Mouse (Mus musculus) MEL (cell line): ENCODE results near the gene Prph. TPM values are rescaled to one million over a fixed set of nuclear protein-coding genes. Genes with fewer than 3 reads are reported as not detected.

Source experiments
- DNase-seq: peaks from one replicate; pipeline ENCODE4 v3.0.0; 2011; ENCODE audit warnings: low read depth, low spot score
- H3K27ac ChIP-seq: 2 replicates; pipeline ENCODE4 v1.5.1; 2012; ENCODE audit warnings: low read depth, mild to moderate bottlenecking, control low read depth, low read length, moderate library complexity; ENCODE audit not compliant: control insufficient read depth
- H3K27me3 ChIP-seq, 2 experiments: fragments of 150-350 bp in 1 of 2; sonication (generic) in 1 of 2; 2 replicates each; pipeline ENCODE4 v1.6.1; 2012; ENCODE audit warnings: low read length in 2 of 2, mild to moderate bottlenecking in 2 of 2, improper control_type of control experiment in 1 of 2, moderate library complexity in 1 of 2; ENCODE audit not compliant: insufficient read depth in 2 of 2, control insufficient read depth in 1 of 2
- H3K36me3 ChIP-seq, 2 experiments: 2 replicates each; pipeline ENCODE4 v1.6.1; 2012 to 2014; ENCODE audit warnings: low read length in 2 of 2, improper control_type of control experiment in 1 of 2, inconsistent platforms in 1 of 2, mild to moderate bottlenecking in 1 of 2; ENCODE audit not compliant: insufficient read depth in 2 of 2, control insufficient read depth in 1 of 2
- H3K4me1 ChIP-seq, 2 experiments: fragments of 150-350 bp in 1 of 2; sonication (generic) in 1 of 2; 2 replicates each; pipeline ENCODE4 v1.6.1; 2012; ENCODE audit warnings: low read length in 2 of 2, improper control_type of control experiment in 1 of 2, mild to moderate bottlenecking in 1 of 2; ENCODE audit not compliant: insufficient read depth in 2 of 2, control insufficient read depth in 1 of 2
- H3K4me3 ChIP-seq, 2 experiments: fragments of 150-350 bp in 1 of 2; sonication (generic) in 1 of 2; 2 replicates each; pipeline ENCODE4 v1.5.1; 2012; ENCODE audit warnings: low read depth in 2 of 2, low read length in 2 of 2, mild to moderate bottlenecking in 2 of 2, moderate library complexity in 2 of 2, control low read depth in 1 of 2, improper control_type of control experiment in 1 of 2; ENCODE audit not compliant: control insufficient read depth in 1 of 2, insufficient read depth in 1 of 2
- H3K79me2 ChIP-seq: 2 replicates; pipeline ENCODE4 v1.6.1; 2012; ENCODE audit warnings: mild to moderate bottlenecking, low read length, moderate library complexity; ENCODE audit not compliant: control insufficient read depth, poor library complexity, insufficient read depth
- H3K9ac ChIP-seq: 2 replicates; pipeline ENCODE4 v1.6.1; 2012; ENCODE audit warnings: low read depth, mild to moderate bottlenecking, control low read depth, low read length, moderate library complexity; ENCODE audit not compliant: control insufficient read depth, poor library complexity, severe bottlenecking
- H3K9me3 ChIP-seq: fragments of 150-350 bp; sonication (generic); replicated peaks from 2 replicates; pipeline ENCODE4 v1.6.1; 2012; ENCODE audit warnings: mild to moderate bottlenecking, low read length, improper control_type of control experiment, moderate library complexity; ENCODE audit not compliant: insufficient read depth
- CHD1 ChIP-seq: IDR thresholded peaks from 2 replicates; pipeline ENCODE4 v1.6.1; 2012; ENCODE audit warnings: low read depth, mild to moderate bottlenecking, inconsistent platforms, low read length, improper control_type of control experiment
- CHD2 ChIP-seq: IDR thresholded peaks from 2 replicates; pipeline ENCODE4 v1.6.1; 2011; ENCODE audit warnings: low read length, improper control_type of control experiment
- CTCF ChIP-seq, 3 experiments: IDR thresholded peaks in 2 of 3; conservative IDR thresholded peaks in 1 of 3; 2 replicates each; pipeline ENCODE4 v1.5.1; 2011 to 2012; ENCODE audit warnings: low read length in 3 of 3, low read depth in 2 of 3, mild to moderate bottlenecking in 2 of 3, improper control_type of control experiment in 1 of 3, inconsistent platforms in 1 of 3, mixed read lengths in 1 of 3, moderate library complexity in 1 of 3; ENCODE audit not compliant: control insufficient read depth in 1 of 3, insufficient read depth in 1 of 3, poor library complexity in 1 of 3, severe bottlenecking in 1 of 3
- E2F4 ChIP-seq: IDR thresholded peaks from 2 replicates; pipeline ENCODE4 v1.6.1; 2011; ENCODE audit warnings: low read depth, low read length, improper control_type of control experiment, borderline replicate concordance
- ELF1 ChIP-seq: IDR thresholded peaks from 2 replicates; pipeline ENCODE4 v1.6.1; 2014; ENCODE audit warnings: low read depth, mild to moderate bottlenecking, inconsistent platforms, low read length, improper control_type of control experiment, moderate library complexity
- EP300 ChIP-seq, 2 experiments: IDR thresholded peaks; 2 replicates each; pipeline ENCODE4 v1.6.1; 2011; ENCODE audit warnings: improper control_type of control experiment in 2 of 2, low read length in 2 of 2, low read depth in 1 of 2, mild to moderate bottlenecking in 1 of 2
- ETS1 ChIP-seq: IDR thresholded peaks from 2 replicates; pipeline ENCODE4 v1.6.1; 2012; ENCODE audit warnings: low read depth, mild to moderate bottlenecking, inconsistent platforms, low read length, improper control_type of control experiment, moderate library complexity
- GABPA ChIP-seq: IDR thresholded peaks from 2 replicates; pipeline ENCODE4 v1.6.1; 2012; ENCODE audit warnings: low read depth, mild to moderate bottlenecking, inconsistent platforms, low read length, improper control_type of control experiment, moderate library complexity
- GATA1 ChIP-seq: IDR thresholded peaks from 2 replicates; pipeline ENCODE4 v1.6.1; 2011; ENCODE audit warnings: low read depth, low read length, improper control_type of control experiment
- HCFC1 ChIP-seq: IDR thresholded peaks from 2 replicates; pipeline ENCODE4 v1.6.1; 2012; ENCODE audit warnings: low read depth, mild to moderate bottlenecking, inconsistent platforms, low read length, improper control_type of control experiment, moderate library complexity
- JUND ChIP-seq: IDR thresholded peaks from 2 replicates; pipeline ENCODE4 v1.6.1; 2011; ENCODE audit warnings: low read depth, mild to moderate bottlenecking, improper control_type of control experiment, low read length
- KAT2A ChIP-seq: conservative IDR thresholded peaks from 2 replicates; pipeline ENCODE4 v1.6.1; 2012; ENCODE audit warnings: low read depth, low read length, improper control_type of control experiment, inconsistent platforms
- MAFK ChIP-seq: IDR thresholded peaks from 2 replicates; pipeline ENCODE4 v1.6.1; 2011; ENCODE audit warnings: low read depth, mild to moderate bottlenecking, low read length, improper control_type of control experiment, borderline replicate concordance
- MAX ChIP-seq: IDR thresholded peaks from 2 replicates; pipeline ENCODE4 v1.6.1; 2011; ENCODE audit warnings: low read length, improper control_type of control experiment
- MAZ ChIP-seq: IDR thresholded peaks from 2 replicates; pipeline ENCODE4 v1.6.1; 2012; ENCODE audit warnings: low read depth, mild to moderate bottlenecking, inconsistent platforms, low read length, improper control_type of control experiment
- MEF2A ChIP-seq: IDR thresholded peaks from 2 replicates; pipeline ENCODE4 v1.6.1; 2014; ENCODE audit warnings: low read depth, mild to moderate bottlenecking, inconsistent platforms, low read length, improper control_type of control experiment; ENCODE audit not compliant: poor library complexity, insufficient replicate concordance, severe bottlenecking; ENCODE audit errors: extremely low read depth
- MXI1 ChIP-seq: IDR thresholded peaks from 2 replicates; pipeline ENCODE4 v1.6.1; 2011; ENCODE audit warnings: mild to moderate bottlenecking, low read depth, low read length, improper control_type of control experiment
- MYB ChIP-seq: IDR thresholded peaks from 2 replicates; pipeline ENCODE4 v1.6.1; 2011; ENCODE audit warnings: mild to moderate bottlenecking, low read depth, low read length, improper control_type of control experiment
- MYC ChIP-seq: IDR thresholded peaks from 2 replicates; pipeline ENCODE4 v1.6.1; 2011; ENCODE audit warnings: low read depth, mild to moderate bottlenecking, low read length, improper control_type of control experiment, moderate library complexity
- NELFE ChIP-seq: IDR thresholded peaks from 2 replicates; pipeline ENCODE4 v1.6.1; 2011; ENCODE audit warnings: low read depth, low read length, improper control_type of control experiment
- NRF1 ChIP-seq: IDR thresholded peaks from 2 replicates; pipeline ENCODE4 v1.6.1; 2014; ENCODE audit warnings: low read depth, mild to moderate bottlenecking, inconsistent platforms, low read length, improper control_type of control experiment, moderate library complexity; ENCODE audit not compliant: poor library complexity, insufficient read depth, severe bottlenecking
- POLR2A ChIP-seq, 2 experiments: IDR thresholded peaks; 2 replicates each; pipeline ENCODE4 v1.6.1; 2011 to 2012; ENCODE audit warnings: low read length in 2 of 2, mild to moderate bottlenecking in 2 of 2, control low read depth in 1 of 2, improper control_type of control experiment in 1 of 2, low read depth in 1 of 2, moderate library complexity in 1 of 2; ENCODE audit not compliant: control insufficient read depth in 1 of 2, insufficient read depth in 1 of 2, poor library complexity in 1 of 2
- POLR2AphosphoS2 ChIP-seq: IDR thresholded peaks from 2 replicates; pipeline ENCODE4 v1.6.1; 2011; ENCODE audit warnings: low read length, improper control_type of control experiment
- POLR2AphosphoS5 ChIP-seq: IDR thresholded peaks from 2 replicates; pipeline ENCODE4 v1.6.1; 2012; ENCODE audit warnings: low read depth, borderline replicate concordance, mild to moderate bottlenecking, inconsistent platforms, low read length, moderate library complexity, mixed read lengths
- RAD21 ChIP-seq: IDR thresholded peaks from 2 replicates; pipeline ENCODE4 v1.6.1; 2011; ENCODE audit warnings: mild to moderate bottlenecking, low read depth, low read length, improper control_type of control experiment
- RCOR1 ChIP-seq: IDR thresholded peaks from 2 replicates; pipeline ENCODE4 v1.6.1; 2012; ENCODE audit warnings: low read depth, mild to moderate bottlenecking, inconsistent platforms, low read length, improper control_type of control experiment
- SIN3A ChIP-seq: IDR thresholded peaks from 2 replicates; pipeline ENCODE4 v1.6.1; 2012; ENCODE audit warnings: low read length, improper control_type of control experiment, inconsistent platforms
- SMC3 ChIP-seq: IDR thresholded peaks from 2 replicates; pipeline ENCODE4 v1.6.1; 2011; ENCODE audit warnings: low read depth, low read length, improper control_type of control experiment
- TAL1 ChIP-seq: IDR thresholded peaks from 2 replicates; pipeline ENCODE4 v1.6.1; 2012; ENCODE audit warnings: mild to moderate bottlenecking, inconsistent platforms, low read length, moderate library complexity, mixed read lengths
- TBP ChIP-seq: IDR thresholded peaks from 2 replicates; pipeline ENCODE4 v1.8.0; 2011; ENCODE audit warnings: low read depth, low read length, improper control_type of control experiment
- TCF12 ChIP-seq: IDR thresholded peaks from 2 replicates; pipeline ENCODE4 v1.6.1; 2014; ENCODE audit warnings: low read depth, mild to moderate bottlenecking, inconsistent platforms, low read length, improper control_type of control experiment, moderate library complexity
- UBTF ChIP-seq: IDR thresholded peaks from 2 replicates; pipeline ENCODE4 v1.6.1; 2012; ENCODE audit warnings: low read depth, mild to moderate bottlenecking, inconsistent platforms, low read length, improper control_type of control experiment, moderate library complexity, borderline replicate concordance; ENCODE audit not compliant: insufficient read depth
- USF1 ChIP-seq: IDR thresholded peaks from 2 replicates; pipeline ENCODE4 v1.6.1; 2014; ENCODE audit warnings: low read depth, mild to moderate bottlenecking, inconsistent platforms, low read length, improper control_type of control experiment, moderate library complexity
- USF2 ChIP-seq, 2 experiments: IDR thresholded peaks; 2 replicates each; pipeline ENCODE4 v1.6.1; 2011 to 2012; ENCODE audit warnings: improper control_type of control experiment in 2 of 2, low read length in 2 of 2, borderline replicate concordance in 1 of 2, inconsistent platforms in 1 of 2, low read depth in 1 of 2, mild to moderate bottlenecking in 1 of 2; ENCODE audit not compliant: insufficient read depth in 1 of 2
- ZC3H11A ChIP-seq: IDR thresholded peaks from 2 replicates; pipeline ENCODE4 v1.6.1; 2012; ENCODE audit warnings: low read depth, mild to moderate bottlenecking, inconsistent platforms, low read length, improper control_type of control experiment
- ZKSCAN1 ChIP-seq: IDR thresholded peaks from 2 replicates; pipeline ENCODE4 v1.6.1; 2012; ENCODE audit warnings: low read depth, mild to moderate bottlenecking, inconsistent platforms, low read length, improper control_type of control experiment, moderate library complexity
- ZMIZ1 ChIP-seq: IDR thresholded peaks from 2 replicates; pipeline ENCODE4 v1.6.1; 2012; ENCODE audit warnings: low read depth, mild to moderate bottlenecking, inconsistent platforms, low read length, improper control_type of control experiment, moderate library complexity
- ZNF384 ChIP-seq: IDR thresholded peaks from 2 replicates; pipeline ENCODE4 v1.6.1; 2012; ENCODE audit warnings: low read depth, mild to moderate bottlenecking, inconsistent platforms, low read length, improper control_type of control experiment
- polyA plus RNA-seq, 2 experiments: library from polyadenylated mRNA; stranded (reverse) in 1 of 2; unstranded in 1 of 2; fragments of >175 nt in 1 of 2; fragments of >200 nt in 1 of 2; gene quantifications; 2 replicates each; pipeline versions ENCODE4 v1.2.1 to v1.2.4; 2012; ENCODE audit warnings: low replicate concordance in 2 of 2, low read depth in 1 of 2; ENCODE audit not compliant: insufficient read length in 2 of 2, insufficient read depth in 1 of 2, missing spikeins in 1 of 2
- total RNA-seq: library from RNA; depleted of rRNA; stranded (reverse); fragments of 300-350 nt; gene quantifications from 2 replicates; pipeline ENCODE4 v1.2.3, GENCODE M21; 2012

Gene Prph
- total and polyA plus RNA-seq, 3 experiments = not detected

GRCm38 (mm10) chr15:99099139-99099556, 44.2 kb downstream of the Prph start:
- peaks cover 0 to 7% of the 10 kb centered on the region in 2 experiments; a peak in 2 of 4 replicates for H3K4me1 ChIP-seq
- no peak overlapping the region for H3K27ac ChIP-seq
- peak; percentile 83 for DNase-seq
- H3K9me3 ChIP-seq = no peaks in the 10 kb centered on the region
- H3K4me3 ChIP-seq = peak overlapping the region; percentile 43 to 61
- peaks cover 0 to 4% of the 10 kb centered on the region in 2 experiments; a peak in 2 of 4 replicates for H3K36me3 ChIP-seq
- no peaks in the 10 kb centered on the region for H3K79me2 ChIP-seq
- H3K27me3 ChIP-seq = no peaks in the 10 kb centered on the region
- peak overlapping the region; percentile 65 for H3K9ac ChIP-seq
- TF ChIP-seq MYB = no peak
- TF ChIP-seq ZMIZ1 = 0 out of 2 replicates have a peak, but pooled peaks have one; percentile 56
- no peak for TF ChIP-seq TBP
- peak; percentile 61 for TF ChIP-seq ZC3H11A
- TF ChIP-seq KAT2A = no peak
- no peak for TF ChIP-seq POLR2AphosphoS5
- peak; percentile 36; the same call in 1 of the 2 replicates for TF ChIP-seq NELFE
- no peak for TF ChIP-seq TAL1
- TF ChIP-seq USF2 (IDR thresholded peaks at IDR 0.05; ENCODE audit: borderline replicate concordance in 1 of 2, insufficient read depth in 1 of 2, low read depth in 1 of 2, low read length in 2 of 2) = no peak
- TF ChIP-seq MAZ = peak; percentile 79; the same call in 1 of the 2 replicates
- no peak for TF ChIP-seq MYC
- TF ChIP-seq MAX = no peak
- TF ChIP-seq CTCF (IDR thresholded peaks at IDR 0.05 in 2 of 3, conservative IDR thresholded peaks at IDR 0.05 in 1 of 3; ENCODE audit: control insufficient read depth in 1 of 3, insufficient read depth in 1 of 3, low read depth in 2 of 3, low read length in 3 of 3, poor library complexity in 1 of 3, severe bottlenecking in 1 of 3) = peak; percentile 88 to 98 (median 97)
- TF ChIP-seq ZKSCAN1 = no peak
- TF ChIP-seq JUND = no peak
- TF ChIP-seq POLR2A (IDR thresholded peaks at IDR 0.05; ENCODE audit: control insufficient read depth in 1 of 2, insufficient read depth in 1 of 2, low read depth in 1 of 2, low read length in 2 of 2, poor library complexity in 1 of 2) = peak; percentile 25 to 49; a peak in 1 of 4 replicates
- TF ChIP-seq HCFC1 = no peak
- peak; percentile 76 for TF ChIP-seq ELF1
- TF ChIP-seq SMC3 = peak; percentile 91
- TF ChIP-seq CHD1 = no peak
- no peak for TF ChIP-seq UBTF
- TF ChIP-seq SIN3A = no peak; the same call in 1 of the 2 replicates
- no peak for TF ChIP-seq EP300 (IDR thresholded peaks at IDR 0.05; ENCODE audit: low read depth in 1 of 2, low read length in 2 of 2)
- no peak for TF ChIP-seq GABPA
- TF ChIP-seq GATA1 = no peak
- TF ChIP-seq E2F4 = no peak
- TF ChIP-seq POLR2AphosphoS2 = no peak
- no peak for TF ChIP-seq USF1
- peak; percentile 32; the same call in 1 of the 2 replicates for TF ChIP-seq TCF12
- no peak for TF ChIP-seq RCOR1
- TF ChIP-seq ZNF384 = peak; percentile 14; the same call in 1 of the 2 replicates
- TF ChIP-seq RAD21 = peak; percentile 70
- no peak for TF ChIP-seq CHD2
- TF ChIP-seq MXI1 = no peak
- TF ChIP-seq MAFK = no peak
- TF ChIP-seq ETS1 = no peak
- 0 out of 2 replicates have a peak, but pooled peaks have one; percentile 20 for TF ChIP-seq NRF1
- TF ChIP-seq MEF2A = no peak
